Mouse (Mus musculus) ES-E14 (cell line): ENCODE data around the gene Mettl26.

ENCODE experiments used
- CHD2 ChIP-seq: IDR thresholded peaks from 2 replicates; pipeline ENCODE4 v1.6.1; 2014; ENCODE audit warnings: mild to moderate bottlenecking, low read depth, low read length, inconsistent platforms
- HCFC1 ChIP-seq: IDR thresholded peaks from 2 replicates; pipeline ENCODE4 v1.6.1; 2012; ENCODE audit warnings: low read length, inconsistent platforms, borderline replicate concordance; ENCODE audit not compliant: insufficient read depth
- MAFK ChIP-seq: IDR thresholded peaks from 2 replicates; pipeline ENCODE4 v1.6.1; 2014; ENCODE audit warnings: mild to moderate bottlenecking, low read depth, low read length, inconsistent platforms; ENCODE audit not compliant: insufficient read depth
- ZC3H11A ChIP-seq: IDR thresholded peaks from 2 replicates; pipeline ENCODE4 v1.6.1; 2012; ENCODE audit warnings: low read depth, mild to moderate bottlenecking, inconsistent platforms, low read length, borderline replicate concordance
- ZNF384 ChIP-seq: IDR thresholded peaks from 2 replicates; pipeline ENCODE4 v1.6.1; 2012; ENCODE audit warnings: low read depth, low read length, inconsistent platforms

GRCm38 (mm10) chr17:25837076-25837410, 37.8 kb upstream of the Mettl26 start, which contains the start of gene Rhbdl1:
- no peak for TF ChIP-seq ZNF384
- no peak for TF ChIP-seq CHD2
- TF ChIP-seq HCFC1, result no peak
- no peak for TF ChIP-seq ZC3H11A
- no peak for TF ChIP-seq MAFK
